Mouse (Mus musculus) thymus, adult 2 months (tissue): ENCODE results near the gene Lyrm9.

Source experiments
- CTCF ChIP-seq: fragments of 200-500 bp; IDR thresholded peaks from 2 replicates; pipeline ENCODE4 v1.5.1; 2012; ENCODE audit warnings: mild to moderate bottlenecking, control low read depth, low read length, moderate library complexity, borderline replicate concordance; ENCODE audit not compliant: control insufficient read depth, poor library complexity, insufficient read depth; ENCODE audit errors: extremely low read depth
- POLR2A ChIP-seq: fragments of 200-500 bp; IDR thresholded peaks from 2 replicates; pipeline ENCODE4 v1.6.1; 2012; ENCODE audit warnings: mild to moderate bottlenecking, low read length, control low read depth, moderate library complexity; ENCODE audit not compliant: control insufficient read depth, poor library complexity, insufficient read depth; ENCODE audit errors: extremely low read depth

DNA sequence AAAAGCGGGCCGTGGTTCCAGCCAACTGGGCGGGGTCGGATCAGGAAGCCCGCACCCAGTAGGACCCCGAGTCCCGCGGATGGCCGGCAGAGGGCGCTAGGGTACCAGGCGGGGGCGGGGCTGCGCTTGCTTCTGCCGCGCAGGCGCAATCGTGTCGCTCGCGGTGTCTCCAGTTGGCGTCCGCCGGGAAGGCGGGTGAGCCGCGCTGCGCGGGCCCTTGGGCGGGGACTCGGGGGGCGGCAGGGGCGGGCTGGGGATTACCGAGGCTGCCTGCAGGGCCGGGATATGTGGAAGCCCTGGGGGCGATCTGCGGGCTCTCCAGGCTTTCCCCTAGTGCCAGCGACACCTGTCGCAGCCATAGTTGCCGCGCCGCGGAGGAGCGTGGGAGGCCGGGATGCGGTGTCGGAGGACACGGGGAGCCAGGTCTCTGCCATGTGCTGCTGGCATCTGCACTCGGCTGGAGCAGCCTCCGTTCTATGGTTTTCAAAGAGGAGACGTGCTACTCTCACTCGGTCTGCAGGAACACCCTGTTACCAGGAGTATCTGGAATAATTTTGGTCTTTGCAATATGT, at the start of gene Lyrm9:
- TF ChIP-seq POLR2A = 0 out of 2 replicates have a peak, but pooled peaks have one; percentile 41
- peak; percentile 99 for TF ChIP-seq CTCF
